Mouse (Mus musculus) urinary bladder, postnatal 10 days (tissue): Measurements from ENCODE around the gene Icos.

Experiments
- DNase-seq: peaks from one replicate; pipeline ENCODE4 v3.0.0; 2022; ENCODE audit warnings: low spot score

Gene Icos

GRCm38 (mm10) chr1:60962095-60962494 is 15.6 kb upstream of the Icos start:
- no peak for DNase-seq

- no peak for DNase-seq
Measured at GRCm38 (mm10) chr1:60967521-60967920, 10.2 kb upstream of the Icos start.

- DNase-seq, result no peak
Measured at GRCm38 (mm10) chr1:60970846-60971245, 6.9 kb upstream of the Icos start.

- DNase-seq, result no peak
Measured at GRCm38 (mm10) chr1:60974221-60974620, 3.5 kb upstream of the Icos start.

GRCm38 (mm10) chr1:60975646-60976294 is 2.0 kb upstream of the Icos start:
- DNase-seq, result no peak

- no peak for DNase-seq
Measured at GRCm38 (mm10) chr1:60979126-60979842, 1.6 kb downstream of the Icos start.

GRCm38 (mm10) chr1:60979843-60980235 is 2.1 kb downstream of the Icos start:
- no peak for DNase-seq

GRCm38 (mm10) chr1:60985075-60985474 is 7.3 kb downstream of the Icos start:
- DNase-seq, result no peak

- no peak for DNase-seq
Measured at GRCm38 (mm10) chr1:60986141-60986540, 8.4 kb downstream of the Icos start.

GRCm38 (mm10) chr1:60989086-60989485 is 11.4 kb downstream of the Icos start:
- no peak for DNase-seq

- no peak for DNase-seq
Measured at GRCm38 (mm10) chr1:60990305-60990704, 12.6 kb downstream of the Icos start.

- DNase-seq, result no peak
Measured at GRCm38 (mm10) chr1:60998008-60998557, 20.4 kb downstream of the Icos start.

GRCm38 (mm10) chr1:60998689-60999088 is 21.0 kb downstream of the Icos start:
- DNase-seq, result no peak

- DNase-seq, result no peak
Measured at GRCm38 (mm10) chr1:61001786-61002354, 24.1 kb downstream of the Icos start.

- DNase-seq, result no peak
Measured at GRCm38 (mm10) chr1:61006229-61006628, 28.5 kb downstream of the Icos start.

GRCm38 (mm10) chr1:61007516-61007915 is 29.8 kb downstream of the Icos start:
- DNase-seq, result no peak

- no peak for DNase-seq
Measured at GRCm38 (mm10) chr1:61016578-61017118, 38.9 kb downstream of the Icos start.

GRCm38 (mm10) chr1:61026712-61027111 is 49.0 kb downstream of the Icos start:
- no peak for DNase-seq

GRCm38 (mm10) chr1:61027519-61027918 is 49.8 kb downstream of the Icos start:
- DNase-seq, result no peak

GRCm38 (mm10) chr1:61029919-61030318 is 52.2 kb downstream of the Icos start:
- no peak for DNase-seq

GRCm38 (mm10) chr1:61030532-61030931 is 52.8 kb downstream of the Icos start:
- DNase-seq, result no peak

- DNase-seq, result no peak
Measured at GRCm38 (mm10) chr1:61035270-61035669, 57.5 kb downstream of the Icos start.

- DNase-seq, result no peak
Measured at GRCm38 (mm10) chr1:61038223-61038622, 60.5 kb downstream of the Icos start.
